Comparison of ENCODE assay signal across 9 mouse cellular contexts in the genomic region with DNA sequence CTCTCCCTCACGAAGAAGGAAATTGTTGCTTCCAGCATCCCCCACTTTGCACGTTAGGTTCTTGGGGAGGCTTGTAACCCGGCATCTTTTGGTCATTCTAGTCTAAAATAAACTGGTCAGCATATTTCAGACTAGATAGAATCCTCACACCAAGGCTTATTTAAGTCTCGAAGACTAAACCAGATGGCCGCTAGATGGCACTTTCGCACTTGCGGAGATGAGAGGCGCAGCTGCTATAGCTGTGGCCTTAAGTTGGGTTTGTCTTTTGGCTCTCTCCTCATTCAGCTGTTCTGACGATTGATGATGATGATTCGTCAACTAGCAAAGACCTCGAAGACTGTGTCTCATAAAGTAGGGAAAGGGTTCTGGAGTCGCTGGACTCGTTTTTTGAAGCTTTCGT. TPM values are rescaled to one million over a fixed set of nuclear protein-coding genes. Genes with fewer than 3 reads are reported as not detected.
DNase-seq lines count a peak whose midpoint lies in the region.
"Had no signal": no experiment of that assay in that cellular context is flagged by ENCODE, and none has a peak within 500 bp of the region (broad histone marks: within the 10 kb centered on the region; RNA-seq: fewer than 3 reads in every experiment).

No protein-coding gene starts in this region.

- H3K27me3 ChIP-seq in heart, embryonic 10.5 days (ENCODE audit: insufficient read depth, poor library complexity, severe bottlenecking), result no peaks in the 10 kb centered on the region

- H3K27ac ChIP-seq in heart, embryonic 10.5 days, result no peak overlapping the region

- WGBS in heart, embryonic 10.5 days, result 11% methylated on average over 14 of the region's 14 CpGs

- intact Hi-C loops in heart, postnatal 25 days (cut with DNase I), result loop anchor here (1.0 to 2.0 kb wide), 3 partner anchors 70 to 1128 kb away; no protein-coding TSS in a partner anchor

- no peaks in the 10 kb centered on the region for H3K9me3 ChIP-seq in heart, embryonic 10.5 days
- H3K9me3 ChIP-seq: megakaryocyte, embryonic 14.5 days had no signal

- peak; percentile 85 for DNase-seq in heart, adult 11 months
- no peak for DNase-seq in heart, postnatal 25 days (ENCODE audit: low spot score)
- DNase-seq in ZHBTc4 (ENCODE audit: low read depth, low spot score), result peak; percentile 92
- DNase-seq in embryo, embryonic 10.5 days (ENCODE audit: low spot score), result peak; percentile 94
- peak; percentile 82 for DNase-seq in heart, embryonic 10.5 days (ENCODE audit: low spot score)
- DNase-seq in layer of hippocampus, adult 18-20 months (ENCODE audit: low spot score in 2 of 2), result peak; percentile 54 to 78
- DNase-seq in lung, postnatal 36 days, result peak; percentile 79
- peak; percentile 87 for DNase-seq in skeletal muscle tissue, adult 2 months (ENCODE audit: low read depth, low spot score)

- H3K4me3 ChIP-seq in heart, embryonic 10.5 days, result no peak overlapping the region
- H3K4me3 ChIP-seq: megakaryocyte, embryonic 14.5 days had no signal

- H3K36me3 ChIP-seq in heart, embryonic 10.5 days, result no peaks in the 10 kb centered on the region

- peaks cover 14% of the 10 kb centered on the region; the same call in 1 of the 2 replicates for H3K4me1 ChIP-seq in heart, embryonic 10.5 days

RNA-seq across cellular contexts. Expression of a gene that starts 23.9 kb away (rescaled TPM):
- 10 to 100 TPM; 21.6 to 25.2 TPM for total RNA-seq in heart, postnatal 25 days (2021)
- polyA plus RNA-seq in heart, embryonic 10.5 days (2016; fragmentation: Nextera tagmentation; extraction: Ambion mirVana), result 61.0 and 64.9 TPM in 2 replicates
- total RNA-seq in layer of hippocampus, adult 18-20 months (2021), result 10 to 100 TPM; 13.6 to 16.9 TPM

RNA-seq across cellular contexts. Expression of a gene that starts 35.8 kb away (rescaled TPM):
- 10 to 100 TPM; 32.9 to 36.1 TPM for total RNA-seq in heart, postnatal 25 days (2021)
- 13.9 and 25.2 TPM in 2 replicates for polyA plus RNA-seq in heart, embryonic 10.5 days (2016; fragmentation: Nextera tagmentation; extraction: Ambion mirVana)
- total RNA-seq in layer of hippocampus, adult 18-20 months (2021), result 10 to 100 TPM; 86.8 to 90.7 TPM
